Mouse (Mus musculus) liver, postnatal 0 days (tissue): ENCODE data around the gene Exo5. TPM values are rescaled to one million over a fixed set of nuclear protein-coding genes. Genes with fewer than 3 reads are reported as not detected.

Experiments used
- ATAC-seq: fragments of 200-750 bp; cut with Nextera tagmentation; 2 replicates; pipeline ENCODE4 v1.8.0; 2017; ENCODE audit warnings: mild to moderate bottlenecking, moderate library complexity
- DNase-seq: peaks from one replicate; pipeline ENCODE4 v3.0.0-alpha.2; 2016
- H3K27ac ChIP-seq: fragments of 300-500 bp; sonication (generic); 2 replicates; pipeline ENCODE4 v1.5.1; 2014; ENCODE audit warnings: antibody characterized with exemption, moderate library complexity, mild to moderate bottlenecking, low read depth
- H3K27me3 ChIP-seq: fragments of 300-500 bp; sonication (generic); 2 replicates; pipeline ENCODE4 v1.6.1; 2014; ENCODE audit warnings: low read length, control low read depth, mixed read lengths; ENCODE audit not compliant: insufficient read depth
- H3K36me3 ChIP-seq: fragments of 300-500 bp; sonication (generic); replicated peaks from 2 replicates; pipeline ENCODE4 v1.6.1; 2014; ENCODE audit warnings: mild to moderate bottlenecking, control low read depth, low read length, moderate library complexity, mixed read lengths; ENCODE audit not compliant: insufficient read depth
- H3K4me1 ChIP-seq: fragments of 300-500 bp; sonication (generic); 2 replicates; pipeline ENCODE4 v1.6.1; 2014; ENCODE audit warnings: antibody characterized with exemption, mild to moderate bottlenecking, control low read depth; ENCODE audit not compliant: insufficient read depth
- H3K4me2 ChIP-seq: fragments of 300-500 bp; sonication (generic); 2 replicates; pipeline ENCODE4 v1.6.1; 2014; ENCODE audit warnings: low read depth, mild to moderate bottlenecking, low read length, moderate library complexity, mixed read lengths
- H3K4me3 ChIP-seq: fragments of 300-500 bp; sonication (generic); 2 replicates; pipeline ENCODE4 v1.5.1; 2014; ENCODE audit warnings: low read depth, low read length
- H3K9ac ChIP-seq: fragments of 300-500 bp; sonication (generic); replicated peaks from 2 replicates; pipeline ENCODE4 v1.6.1; 2014; ENCODE audit warnings: mild to moderate bottlenecking, moderate library complexity
- H3K9me3 ChIP-seq: fragments of 300-500 bp; sonication (generic); 2 replicates; pipeline ENCODE4 v1.6.1; 2016; ENCODE audit warnings: mild to moderate bottlenecking, control low read depth, low read length, mixed read lengths
- CTCF ChIP-seq: sonication (generic); IDR thresholded peaks from 2 replicates; pipeline ENCODE4 v1.5.1; 2016; ENCODE audit warnings: antibody characterized with exemption, low read depth
- EP300 ChIP-seq: IDR thresholded peaks from 2 replicates; pipeline ENCODE4 v1.6.1; 2016; ENCODE audit warnings: antibody characterized with exemption, low read depth, mild to moderate bottlenecking
- WGBS: fragments of 180-500 bp; shearing (Covaris S2); extraction: QIAGEN DNeasy Blood & Tissue Kit; methylation state at CpG from one replicate; pipeline ENCODE4 v1.1.7; 2014; ENCODE audit not compliant: insufficient replicate concordance; 5-methylcytosine and 5-hydroxymethylcytosine counted together
- polyA plus RNA-seq: library from polyadenylated mRNA; unstranded; fragments of >200 nt; fragmentation: Nextera tagmentation; extraction: Ambion mirVana; gene quantifications from 2 replicates; pipeline ENCODE4 v1.2.1, GENCODE M21; 2015

The Exo5 gene
- polyA plus RNA-seq, 1 experiment from 2014 or later: 3.7 TPM

DNA sequence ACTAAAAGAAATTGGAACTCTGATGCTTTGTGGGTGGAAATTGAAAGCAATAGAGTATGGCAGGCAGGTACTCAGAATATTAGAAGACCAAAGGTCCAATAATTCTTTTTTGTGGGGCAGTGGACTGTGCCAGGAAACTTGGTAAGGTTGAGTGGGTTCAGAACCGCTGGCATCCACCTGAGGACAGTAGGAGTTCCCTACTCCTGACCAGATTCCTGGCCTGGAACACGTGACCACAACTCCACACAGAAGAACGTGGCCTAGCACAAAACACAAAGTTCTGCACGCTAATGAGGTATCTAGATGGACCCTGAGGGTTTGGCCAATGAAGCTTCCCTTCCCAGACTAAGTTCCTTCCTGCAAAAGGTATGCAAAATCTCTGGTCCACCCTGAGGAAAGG is 12.0 kb downstream of the Exo5 start:
- no peak overlapping the region for H3K9ac ChIP-seq
- no peaks in the 10 kb centered on the region for H3K9me3 ChIP-seq
- H3K27me3 ChIP-seq: no peaks in the 10 kb centered on the region
- ATAC-seq (no peak), DNase-seq (no peak)
- no peak overlapping the region for H3K4me3 ChIP-seq
- H3K36me3 ChIP-seq: no peaks in the 10 kb centered on the region
- no peak overlapping the region for H3K27ac ChIP-seq
- no peak for TF ChIP-seq CTCF
- TF ChIP-seq EP300: no peak
- H3K4me2 ChIP-seq: no peak overlapping the region
- no peaks in the 10 kb centered on the region for H3K4me1 ChIP-seq
- 52% methylated on average over 4 of the region's 4 CpGs for WGBS

DNA sequence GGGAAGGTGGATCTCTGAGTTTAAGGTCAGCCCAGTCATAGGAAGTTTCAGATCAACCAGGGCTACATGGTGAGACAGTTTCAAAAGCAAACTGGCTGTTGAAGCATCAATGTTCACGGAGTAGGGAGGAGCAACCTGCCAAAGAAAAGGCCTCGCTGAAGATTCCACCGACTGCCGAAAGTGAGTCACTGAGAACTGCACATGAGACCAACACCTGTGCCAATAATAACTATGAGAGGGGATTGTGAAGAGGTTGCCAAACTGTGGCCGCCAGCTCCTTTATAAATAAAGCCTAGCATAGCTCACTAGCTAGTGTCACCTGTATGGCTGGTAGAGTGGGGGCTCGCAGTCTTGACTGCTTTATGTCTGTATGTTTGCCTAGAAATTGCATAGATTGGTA is 13.7 kb downstream of the Exo5 start:
- Histone ChIP-seq H3K4me2 (no peak overlapping the region), H3K27me3 (no peaks in the 10 kb centered on the region), H3K9ac (no peak overlapping the region), H3K27ac (no peak overlapping the region), H3K4me1 (no peaks in the 10 kb centered on the region), H3K36me3 (no peaks in the 10 kb centered on the region), H3K9me3 (no peaks in the 10 kb centered on the region), H3K4me3 (no peak overlapping the region)
- WGBS: 83% methylated on average over 6 of the region's 6 CpGs
- ATAC-seq (no peak), DNase-seq (no peak)
- no peak for TF ChIP-seq EP300
- no peak for TF ChIP-seq CTCF

DNA sequence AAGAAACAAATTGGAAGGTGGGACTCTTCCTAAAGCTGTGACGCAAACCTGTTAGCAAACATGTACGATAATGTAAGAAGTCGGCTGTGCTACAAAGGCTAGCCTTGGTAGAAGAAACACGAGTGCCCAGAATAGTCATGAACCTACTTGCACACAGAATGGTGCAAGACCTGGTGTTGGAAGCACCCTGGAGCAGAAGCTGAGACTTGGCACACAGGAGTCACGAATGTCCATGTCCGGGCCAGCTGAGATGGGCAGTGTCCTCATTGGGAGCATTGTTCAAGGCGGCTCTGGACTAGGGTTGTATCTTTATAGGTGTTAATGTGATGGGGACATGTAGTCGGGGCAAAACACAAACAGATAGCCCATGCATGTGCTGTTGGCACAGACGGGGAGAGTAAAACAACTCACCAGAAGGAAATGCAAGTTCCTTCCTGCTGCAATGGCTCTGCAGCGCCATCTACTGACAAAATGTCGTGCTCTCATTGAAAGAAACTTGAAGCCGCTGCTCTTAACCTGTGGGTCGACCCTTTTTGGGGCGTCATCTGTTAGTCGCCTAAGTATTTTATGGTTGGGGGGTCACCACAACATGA is 15.2 kb downstream of the Exo5 start:
- Histone ChIP-seq H3K4me2 (no peak overlapping the region), H3K27me3 (no peaks in the 10 kb centered on the region), H3K4me1 (no peaks in the 10 kb centered on the region), H3K9ac (no peak overlapping the region), H3K27ac (no peak overlapping the region), H3K4me3 (no peak overlapping the region), H3K9me3 (no peaks in the 10 kb centered on the region), H3K36me3 (no peaks in the 10 kb centered on the region)
- peak; percentile 80 for DNase-seq
- TF ChIP-seq EP300: no peak
- TF ChIP-seq CTCF: peak; percentile 94
- ATAC-seq: no peak
- 28% methylated on average over 15 of the region's 15 CpGs for WGBS

DNA sequence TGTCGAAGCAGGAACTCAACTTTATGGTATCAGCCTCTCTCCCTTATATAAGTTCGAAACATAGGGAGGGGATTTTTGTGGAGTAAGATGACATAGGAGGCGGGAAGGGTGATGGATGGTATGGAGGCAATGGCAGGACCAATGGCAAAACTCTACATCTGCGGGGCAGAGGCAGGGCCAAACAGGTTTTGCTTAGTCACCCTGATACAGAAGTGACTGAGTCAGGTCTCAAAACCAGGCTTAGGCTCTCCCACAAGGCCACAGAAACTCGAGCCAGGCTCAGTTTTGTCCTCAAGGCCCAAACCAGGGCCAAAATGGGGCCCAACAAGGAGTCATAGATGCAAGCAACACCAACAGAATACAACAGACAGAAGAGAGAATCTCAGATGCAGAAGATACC is 19.2 kb downstream of the Exo5 start:
- 63% methylated on average over 5 of the region's 5 CpGs for WGBS
- Histone ChIP-seq H3K9me3 (no peaks in the 10 kb centered on the region), H3K27me3 (no peaks in the 10 kb centered on the region), H3K4me1 (no peaks in the 10 kb centered on the region), H3K9ac (no peak overlapping the region), H3K27ac (no peak overlapping the region), H3K4me2 (no peak overlapping the region), H3K4me3 (no peak overlapping the region), H3K36me3 (no peaks in the 10 kb centered on the region)
- no peak for DNase-seq
- no peak for TF ChIP-seq EP300
- TF ChIP-seq CTCF: no peak
- no peak for ATAC-seq

DNA sequence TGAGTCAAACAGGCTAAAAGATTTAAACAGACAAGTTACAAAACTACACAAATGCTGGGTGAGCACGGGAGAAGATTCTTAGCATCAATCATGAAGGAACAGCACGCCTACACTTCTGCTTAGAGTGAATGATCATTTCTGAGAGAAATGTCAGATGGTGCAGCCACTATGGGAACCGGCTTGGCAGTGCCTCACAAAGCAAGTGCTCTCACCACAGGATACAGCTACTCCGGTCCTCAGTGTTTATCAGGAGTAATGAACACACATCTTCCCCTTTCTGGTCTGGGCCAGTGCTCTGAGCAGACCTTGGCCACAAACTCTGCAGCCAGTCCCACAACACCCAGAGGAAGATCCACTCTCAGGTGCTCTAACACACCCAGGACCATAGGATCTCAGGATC is 20.3 kb downstream of the Exo5 start:
- no peak overlapping the region for H3K27ac ChIP-seq
- H3K9ac ChIP-seq: no peak overlapping the region
- H3K36me3 ChIP-seq: no peaks in the 10 kb centered on the region
- no peaks in the 10 kb centered on the region for H3K9me3 ChIP-seq
- no peak overlapping the region for H3K4me2 ChIP-seq
- H3K27me3 ChIP-seq: no peaks in the 10 kb centered on the region
- ATAC-seq: no peak
- 27% methylated on average over 4 of the region's 4 CpGs for WGBS
- no peak overlapping the region for H3K4me3 ChIP-seq
- no peak for DNase-seq
- H3K4me1 ChIP-seq: no peaks in the 10 kb centered on the region
- TF ChIP-seq CTCF: no peak
- TF ChIP-seq EP300: no peak

DNA sequence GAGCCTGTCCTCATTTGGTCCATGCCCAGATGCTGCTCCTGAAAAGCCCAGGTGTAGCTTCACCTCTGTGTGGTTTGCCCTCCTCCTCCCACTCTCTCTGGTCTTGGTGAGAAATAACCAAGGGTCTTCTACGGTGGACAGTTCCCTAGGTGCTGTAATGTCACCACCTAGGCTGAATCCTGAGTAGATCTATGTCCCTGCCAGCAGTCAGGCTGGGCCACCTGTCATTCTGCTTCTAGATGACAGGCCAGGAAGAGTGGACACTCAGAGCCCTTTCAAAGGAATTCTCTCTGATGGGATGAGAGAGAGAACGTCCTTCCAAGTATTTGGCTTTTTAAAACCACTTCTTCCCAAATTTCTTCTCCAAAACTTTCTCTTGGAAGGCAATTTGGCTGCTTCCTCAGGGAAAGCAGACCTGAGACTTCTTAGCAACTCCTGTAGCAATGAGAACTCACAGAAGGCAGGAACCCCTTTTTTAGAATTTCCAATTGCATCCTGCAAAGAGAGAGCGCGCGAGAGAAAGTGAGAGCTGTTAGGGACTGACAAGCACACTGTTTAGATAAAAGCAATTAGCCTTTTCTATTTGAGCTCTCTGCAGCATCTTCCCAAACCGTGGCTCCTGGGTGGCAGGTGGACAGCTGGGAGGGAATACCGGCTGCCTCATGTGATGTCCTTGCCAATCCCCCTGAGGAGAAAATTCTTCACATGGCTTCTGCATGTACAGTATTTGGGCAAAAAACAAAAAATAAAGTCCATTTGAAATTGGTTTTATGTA is 28.8 kb downstream of the Exo5 start:
- Histone ChIP-seq H3K27me3 (0 out of 2 replicates have a peak, but pooled peaks cover 5% of the 10 kb centered on the region), H3K4me3 (no peak overlapping the region), H3K4me2 (no peak overlapping the region), H3K36me3 (no peaks in the 10 kb centered on the region), H3K9ac (no peak overlapping the region), H3K4me1 (no peaks in the 10 kb centered on the region), H3K27ac (no peak overlapping the region), H3K9me3 (no peaks in the 10 kb centered on the region)
- 65% methylated on average over 7 of the region's 7 CpGs for WGBS
- no peak for TF ChIP-seq CTCF
- TF ChIP-seq EP300: no peak
- DNase-seq (no peak), ATAC-seq (no peak)

DNA sequence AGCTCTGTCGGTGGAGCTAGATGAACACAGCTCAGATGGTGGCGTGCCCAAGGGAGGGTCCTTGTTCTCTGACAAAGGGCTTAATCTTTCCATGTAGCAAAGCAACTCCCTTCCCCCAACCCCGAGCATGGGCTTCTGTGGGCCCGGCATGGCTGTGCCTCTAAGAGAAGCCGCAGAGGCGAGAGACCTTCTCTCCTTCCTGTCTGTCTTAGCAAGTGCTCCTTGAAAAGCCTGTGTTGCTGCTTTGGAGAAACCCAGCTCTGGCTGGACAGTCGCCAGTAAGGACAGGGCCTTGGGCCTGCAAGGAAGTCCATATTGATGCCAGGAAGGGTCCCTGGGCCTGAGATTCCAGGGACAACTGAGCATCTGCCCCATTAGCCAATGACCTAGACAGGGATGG is 29.6 kb downstream of the Exo5 start:
- Histone ChIP-seq H3K4me1 (no peaks in the 10 kb centered on the region), H3K4me3 (no peak overlapping the region), H3K9ac (no peak overlapping the region), H3K4me2 (no peak overlapping the region), H3K36me3 (no peaks in the 10 kb centered on the region), H3K27me3 (0 out of 2 replicates have a peak, but pooled peaks cover 5% of the 10 kb centered on the region), H3K27ac (no peak overlapping the region), H3K9me3 (no peaks in the 10 kb centered on the region)
- TF ChIP-seq EP300 (no peak), CTCF (no peak)
- DNase-seq: no peak
- WGBS: 67% methylated on average over 7 of the region's 7 CpGs
- no peak for ATAC-seq
